Mouse (Mus musculus): ENCODE data around the gene Omp. TPM values are rescaled to one million over a fixed set of nuclear protein-coding genes. Genes with fewer than 3 reads are reported as not detected.
"Not testable (repeated sequence)": the region's sequence is repeated elsewhere in the genome, so short reads cannot be mapped to it uniquely, and the experiment has no call there.

Gene Omp
- 0.49 and 0.81 TPM in 2 replicates for polyA plus RNA-seq (2015; fragmentation: Nextera tagmentation; extraction: Ambion mirVana)

- WGBS: 89% methylated on average over 5 of the region's 5 CpGs
- no peaks in the 10 kb centered on the region for H3K36me3 ChIP-seq (ENCODE audit: insufficient read depth, low read length)
Measured at GRCm38 (mm10) chr7:98145402-98145801, at the start of gene Omp. Gene Omp, minus strand, starts transcription at chr7:98145502.

GRCm38 (mm10) chr7:98194026-98194792, 48.9 kb upstream of the Omp start:
- WGBS: 2% methylated on average over 60 of the region's 61 CpGs
- Histone ChIP-seq H3K9ac (replicated peaks; ENCODE audit: low read length) (peak overlapping the region; percentile 46), H3K36me3 (ENCODE audit: insufficient read depth, low read length) (no peaks in the 10 kb centered on the region), H3K4me1 (ENCODE audit: insufficient read depth, low read length) (peaks cover 13% of the 10 kb centered on the region), H3K27me3 (ENCODE audit: insufficient read depth, low read length) (peaks cover 40% of the 10 kb centered on the region), H3K4me3 (ENCODE audit: low read length) (peak overlapping the region; percentile 43), H3K27ac (ENCODE audit: low read length) (no peak overlapping the region), H3K4me2 (replicated peaks; ENCODE audit: low read depth, low read length) (peak overlapping the region; percentile 60), H3K9me3 (ENCODE audit: low read length) (no peaks in the 10 kb centered on the region)
- peak; percentile 32; the same call in 1 of the 2 replicates for ATAC-seq (ENCODE audit: low FRiP score, low TSS enrichment)

More at GRCm38 (mm10) chr7:98145402-98145801, at the start of gene Omp:
- H3K4me3 ChIP-seq (ENCODE audit: low read length): no peak within 1 kb of the TSS
- no peak for ATAC-seq (ENCODE audit: low FRiP score, low TSS enrichment)
- H3K4me1 ChIP-seq (ENCODE audit: insufficient read depth, low read length): peaks cover 48% of the 10 kb centered on the region
- no peak within 1 kb of the TSS for H3K9ac ChIP-seq (replicated peaks; ENCODE audit: low read length)
- H3K9me3 ChIP-seq (ENCODE audit: low read length): no peaks in the 10 kb centered on the region
- no peaks in the 10 kb centered on the region for H3K27me3 ChIP-seq (ENCODE audit: insufficient read depth, low read length)
- H3K4me2 ChIP-seq (replicated peaks; ENCODE audit: low read depth, low read length): no peak within 1 kb of the TSS
- no peak within 1 kb of the TSS for H3K27ac ChIP-seq (ENCODE audit: low read length)

- Histone ChIP-seq H3K27me3 (ENCODE audit: insufficient read depth, low read length) (peaks cover 40% of the 10 kb centered on the region), H3K27ac (ENCODE audit: low read length) (no peak overlapping the region), H3K9ac (replicated peaks; ENCODE audit: low read length) (peak overlapping the region; percentile 46; the same call in 1 of the 2 replicates), H3K4me3 (ENCODE audit: low read length) (peak overlapping the region; percentile 43), H3K4me1 (ENCODE audit: insufficient read depth, low read length) (peaks cover 13% of the 10 kb centered on the region), H3K4me2 (replicated peaks; ENCODE audit: low read depth, low read length) (peak overlapping the region; percentile 60), H3K36me3 (ENCODE audit: insufficient read depth, low read length) (no peaks in the 10 kb centered on the region), H3K9me3 (ENCODE audit: low read length) (no peaks in the 10 kb centered on the region)
- peak; percentile 36 for ATAC-seq (ENCODE audit: low FRiP score, low TSS enrichment)
- 5% methylated on average over 36 of the region's 36 CpGs for WGBS
Measured at GRCm38 (mm10) chr7:98193515-98194025, 48.3 kb upstream of the Omp start.

GRCm38 (mm10) chr7:98191571-98192250, 46.4 kb upstream of the Omp start:
- WGBS: 58% methylated on average over 17 of the region's 17 CpGs
- no peaks in the 10 kb centered on the region for H3K9me3 ChIP-seq (ENCODE audit: low read length)

GRCm38 (mm10) chr7:98190578-98190977, 45.3 kb upstream of the Omp start:
- peaks cover 13% of the 10 kb centered on the region for H3K4me1 ChIP-seq (ENCODE audit: insufficient read depth, low read length)

More at GRCm38 (mm10) chr7:98191571-98192250, 46.4 kb upstream of the Omp start:
- Histone ChIP-seq H3K27ac (ENCODE audit: low read length) (no peak overlapping the region), H3K4me3 (ENCODE audit: low read length) (no peak overlapping the region), H3K9ac (replicated peaks; ENCODE audit: low read length) (no peak overlapping the region), H3K4me1 (ENCODE audit: insufficient read depth, low read length) (peaks cover 13% of the 10 kb centered on the region), H3K27me3 (ENCODE audit: insufficient read depth, low read length) (peaks cover 40% of the 10 kb centered on the region), H3K4me2 (replicated peaks; ENCODE audit: low read depth, low read length) (no peak overlapping the region), H3K36me3 (ENCODE audit: insufficient read depth, low read length) (no peaks in the 10 kb centered on the region)
- ATAC-seq (ENCODE audit: low FRiP score, low TSS enrichment): peak; percentile 37; the same call in 1 of the 2 replicates

GRCm38 (mm10) chr7:98189745-98190144, 44.4 kb upstream of the Omp start:
- H3K4me1 ChIP-seq (ENCODE audit: insufficient read depth, low read length): peaks cover 18% of the 10 kb centered on the region
- H3K9ac ChIP-seq (replicated peaks; ENCODE audit: low read length): no peak overlapping the region
- H3K4me3 ChIP-seq (ENCODE audit: low read length): no peak overlapping the region
- H3K27ac ChIP-seq (ENCODE audit: low read length): no peak overlapping the region
- H3K4me2 ChIP-seq (replicated peaks; ENCODE audit: low read depth, low read length): no peak overlapping the region
- WGBS: 24% methylated on average over 3 of the region's 3 CpGs
- ATAC-seq (ENCODE audit: low FRiP score, low TSS enrichment): no peak
- peaks cover 27% of the 10 kb centered on the region for H3K27me3 ChIP-seq (ENCODE audit: insufficient read depth, low read length)
- no peaks in the 10 kb centered on the region for H3K36me3 ChIP-seq (ENCODE audit: insufficient read depth, low read length)
- H3K9me3 ChIP-seq (ENCODE audit: low read length): no peaks in the 10 kb centered on the region

More at GRCm38 (mm10) chr7:98190578-98190977, 45.3 kb upstream of the Omp start:
- Histone ChIP-seq H3K9me3 (ENCODE audit: low read length) (no peaks in the 10 kb centered on the region), H3K9ac (replicated peaks; ENCODE audit: low read length) (no peak overlapping the region), H3K4me3 (ENCODE audit: low read length) (no peak overlapping the region), H3K27me3 (ENCODE audit: insufficient read depth, low read length) (peaks cover 35% of the 10 kb centered on the region), H3K27ac (ENCODE audit: low read length) (no peak overlapping the region), H3K36me3 (ENCODE audit: insufficient read depth, low read length) (no peaks in the 10 kb centered on the region), H3K4me2 (replicated peaks; ENCODE audit: low read depth, low read length) (no peak overlapping the region)
- ATAC-seq (ENCODE audit: low FRiP score, low TSS enrichment): no peak
- 90% methylated on average over 1 of the region's 1 CpGs for WGBS

GRCm38 (mm10) chr7:98188680-98189079, 43.4 kb upstream of the Omp start:
- Histone ChIP-seq H3K27me3 (ENCODE audit: insufficient read depth, low read length) (peaks cover 16% of the 10 kb centered on the region), H3K36me3 (ENCODE audit: insufficient read depth, low read length) (no peaks in the 10 kb centered on the region), H3K9ac (replicated peaks; ENCODE audit: low read length) (no peak overlapping the region), H3K4me3 (ENCODE audit: low read length) (no peak overlapping the region), H3K9me3 (ENCODE audit: low read length) (no peaks in the 10 kb centered on the region), H3K27ac (ENCODE audit: low read length) (no peak overlapping the region), H3K4me1 (ENCODE audit: insufficient read depth, low read length) (peaks cover 11% of the 10 kb centered on the region; the same call in 1 of the 2 replicates), H3K4me2 (replicated peaks; ENCODE audit: low read depth, low read length) (no peak overlapping the region)
- WGBS: 79% methylated on average over 2 of the region's 2 CpGs
- ATAC-seq (ENCODE audit: low FRiP score, low TSS enrichment): no peak

- Histone ChIP-seq H3K9ac (replicated peaks; ENCODE audit: low read length) (no peak overlapping the region), H3K9me3 (ENCODE audit: low read length) (no peaks in the 10 kb centered on the region), H3K4me3 (ENCODE audit: low read length) (no peak overlapping the region), H3K27me3 (ENCODE audit: insufficient read depth, low read length) (peaks cover 11% of the 10 kb centered on the region), H3K4me2 (replicated peaks; ENCODE audit: low read depth, low read length) (no peak overlapping the region), H3K27ac (ENCODE audit: low read length) (no peak overlapping the region), H3K36me3 (ENCODE audit: insufficient read depth, low read length) (no peaks in the 10 kb centered on the region), H3K4me1 (ENCODE audit: insufficient read depth, low read length) (peaks cover 7% of the 10 kb centered on the region; the same call in 1 of the 2 replicates)
- ATAC-seq (ENCODE audit: low FRiP score, low TSS enrichment): no peak
- 95% methylated on average over 2 of the region's 2 CpGs for WGBS
Measured at GRCm38 (mm10) chr7:98188238-98188637, 42.9 kb upstream of the Omp start.

GRCm38 (mm10) chr7:98187332-98187731, 42.0 kb upstream of the Omp start:
- 81% methylated on average over 3 of the region's 3 CpGs for WGBS
- not testable (repeated sequence) for ATAC-seq (ENCODE audit: low FRiP score, low TSS enrichment); H3K9ac ChIP-seq (replicated peaks; ENCODE audit: low read length); H3K27ac ChIP-seq (ENCODE audit: low read length); H3K4me1 ChIP-seq (ENCODE audit: insufficient read depth, low read length); H3K9me3 ChIP-seq (ENCODE audit: low read length); H3K4me3 ChIP-seq (ENCODE audit: low read length); H3K36me3 ChIP-seq (ENCODE audit: insufficient read depth, low read length); H3K4me2 ChIP-seq (replicated peaks; ENCODE audit: low read depth, low read length); H3K27me3 ChIP-seq (ENCODE audit: insufficient read depth, low read length)
